Mouse (Mus musculus) hindbrain, embryonic 11.5 days (tissue): ENCODE data around the gene Ppfibp2. TPM values are rescaled to one million over a fixed set of nuclear protein-coding genes. Genes with fewer than 3 reads are reported as not detected.
A peak's percentile ranks its signal among the peaks of the same experiment; 100 is the strongest.

Source experiments
- ATAC-seq: fragments of 200-750 bp; cut with Nextera tagmentation; 2 replicates; pipeline ENCODE4 v1.8.0; 2017; ENCODE audit warnings: mild to moderate bottlenecking, moderate TSS enrichment, moderate library complexity; ENCODE audit not compliant: low FRiP score
- DNase-seq: peaks from one replicate; pipeline ENCODE4 v3.0.0-alpha.2; 2015; ENCODE audit warnings: low spot score
- H3K27ac ChIP-seq: fragments of 300-500 bp; sonication (generic); 2 replicates; pipeline ENCODE4 v1.5.1; 2014; ENCODE audit warnings: mild to moderate bottlenecking, low read depth, low read length
- H3K27me3 ChIP-seq: fragments of 300-500 bp; sonication (generic); 2 replicates; pipeline ENCODE4 v1.6.1; 2014; ENCODE audit warnings: mild to moderate bottlenecking, low read length, moderate library complexity, mixed read lengths; ENCODE audit not compliant: control insufficient read depth, insufficient read depth
- H3K36me3 ChIP-seq: fragments of 300-500 bp; sonication (generic); 2 replicates; pipeline ENCODE4 v1.6.1; 2014; ENCODE audit warnings: mild to moderate bottlenecking, low read length, moderate library complexity, mixed read lengths; ENCODE audit not compliant: control insufficient read depth, insufficient read depth
- H3K4me1 ChIP-seq: fragments of 300-500 bp; sonication (generic); replicated peaks from 2 replicates; pipeline ENCODE4 v1.6.1; 2014; ENCODE audit warnings: low read length, mixed read lengths; ENCODE audit not compliant: control insufficient read depth, insufficient read depth
- H3K4me2 ChIP-seq: fragments of 300-500 bp; sonication (generic); replicated peaks from 2 replicates; pipeline ENCODE4 v1.6.1; 2014; ENCODE audit warnings: mild to moderate bottlenecking, low read depth, low read length
- H3K4me3 ChIP-seq: fragments of 300-500 bp; sonication (generic); 2 replicates; pipeline ENCODE4 v1.5.1; 2014; ENCODE audit warnings: low read depth, low read length
- H3K9ac ChIP-seq: fragments of 300-500 bp; sonication (generic); 2 replicates; pipeline ENCODE4 v1.6.1; 2014; ENCODE audit warnings: low read depth, low read length
- H3K9me3 ChIP-seq: fragments of 300-500 bp; sonication (generic); 2 replicates; pipeline ENCODE4 v1.6.1; 2016; ENCODE audit warnings: low read length; ENCODE audit not compliant: control insufficient read depth
- WGBS: fragments of 180-500 bp; shearing (Covaris S2); extraction: QIAGEN DNeasy Blood & Tissue Kit; methylation state at CpG from one replicate; pipeline ENCODE4 v1.1.7; 2014; 5-methylcytosine and 5-hydroxymethylcytosine counted together
- polyA plus RNA-seq: library from polyadenylated mRNA; unstranded; fragments of >200 nt; fragmentation: Nextera tagmentation; extraction: Ambion mirVana; gene quantifications from 2 replicates; pipeline ENCODE4 v1.2.1, GENCODE M21; 2014

The Ppfibp2 gene
- polyA plus RNA-seq, 1 experiment from 2014 or later, result 5.1 TPM

GRCm38 (mm10) chr7:107744454-107744853 lies 149.4 kb downstream of the Ppfibp2 start:
- Histone ChIP-seq H3K36me3 (no peaks in the 10 kb centered on the region), H3K9me3 (no peaks in the 10 kb centered on the region), H3K4me1 (no peaks in the 10 kb centered on the region), H3K4me2 (no peak overlapping the region), H3K9ac (no peak overlapping the region), H3K27me3 (no peaks in the 10 kb centered on the region), H3K27ac (no peak overlapping the region), H3K4me3 (no peak overlapping the region)
- DNase-seq, result no peak
- ATAC-seq, result no peak
- WGBS, result 89% methylated on average over 4 of the region's 4 CpGs

GRCm38 (mm10) chr7:107745111-107745510 lies 150.1 kb downstream of the Ppfibp2 start:
- Histone ChIP-seq H3K9me3 (no peaks in the 10 kb centered on the region), H3K27ac (no peak overlapping the region), H3K4me3 (no peak overlapping the region), H3K4me2 (no peak overlapping the region), H3K27me3 (no peaks in the 10 kb centered on the region), H3K36me3 (no peaks in the 10 kb centered on the region), H3K9ac (no peak overlapping the region), H3K4me1 (no peaks in the 10 kb centered on the region)
- 78% methylated on average over 2 of the region's 2 CpGs for WGBS
- DNase-seq (no peak), ATAC-seq (no peak)

GRCm38 (mm10) chr7:107746036-107746435 lies 151.0 kb downstream of the Ppfibp2 start:
- Histone ChIP-seq H3K4me2 (no peak overlapping the region), H3K4me1 (no peaks in the 10 kb centered on the region), H3K27ac (no peak overlapping the region), H3K27me3 (no peaks in the 10 kb centered on the region), H3K9ac (no peak overlapping the region), H3K4me3 (no peak overlapping the region), H3K9me3 (no peaks in the 10 kb centered on the region), H3K36me3 (no peaks in the 10 kb centered on the region)
- 94% methylated on average over 8 of the region's 8 CpGs for WGBS
- DNase-seq (no peak), ATAC-seq (no peak)

- Histone ChIP-seq H3K36me3 (no peaks in the 10 kb centered on the region), H3K4me1 (no peaks in the 10 kb centered on the region), H3K9me3 (no peaks in the 10 kb centered on the region), H3K4me2 (no peak overlapping the region), H3K9ac (no peak overlapping the region), H3K27ac (no peak overlapping the region), H3K27me3 (no peaks in the 10 kb centered on the region), H3K4me3 (no peak overlapping the region)
- ATAC-seq (no peak), DNase-seq (no peak)
- WGBS, result 87% methylated on average over 9 of the region's 9 CpGs
Measured at GRCm38 (mm10) chr7:107747476-107747875, 152.5 kb downstream of the Ppfibp2 start.

- ATAC-seq (peak; percentile 35; the same call in 1 of the 2 replicates), DNase-seq (peak; percentile 75)
- H3K9me3 ChIP-seq, result no peaks in the 10 kb centered on the region
- no peaks in the 10 kb centered on the region for H3K36me3 ChIP-seq
- 23% methylated on average over 2 of the region's 2 CpGs for WGBS
- no peak overlapping the region for H3K4me2 ChIP-seq
- H3K4me1 ChIP-seq, result no peaks in the 10 kb centered on the region
- H3K27ac ChIP-seq, result no peak overlapping the region
- no peaks in the 10 kb centered on the region for H3K27me3 ChIP-seq
- no peak overlapping the region for H3K9ac ChIP-seq
- no peak overlapping the region for H3K4me3 ChIP-seq
Measured at GRCm38 (mm10) chr7:107747954-107748353, 152.9 kb downstream of the Ppfibp2 start.

- H3K4me3 ChIP-seq, result no peak overlapping the region
- no peaks in the 10 kb centered on the region for H3K36me3 ChIP-seq
- no peak overlapping the region for H3K9ac ChIP-seq
- no peak overlapping the region for H3K4me2 ChIP-seq
- peak; percentile 80 for DNase-seq
- WGBS, result 15% methylated on average over 3 of the region's 3 CpGs
- no peaks in the 10 kb centered on the region for H3K9me3 ChIP-seq
- no peak for ATAC-seq
- no peaks in the 10 kb centered on the region for H3K4me1 ChIP-seq
- H3K27me3 ChIP-seq, result no peaks in the 10 kb centered on the region
- no peak overlapping the region for H3K27ac ChIP-seq
Measured at GRCm38 (mm10) chr7:107749270-107749669, 154.3 kb downstream of the Ppfibp2 start.

GRCm38 (mm10) chr7:107749721-107750120 lies 154.7 kb downstream of the Ppfibp2 start:
- no peak overlapping the region for H3K27ac ChIP-seq
- DNase-seq (no peak), ATAC-seq (no peak)
- no peaks in the 10 kb centered on the region for H3K36me3 ChIP-seq
- H3K27me3 ChIP-seq, result no peaks in the 10 kb centered on the region
- H3K4me2 ChIP-seq, result no peak overlapping the region
- no peaks in the 10 kb centered on the region for H3K9me3 ChIP-seq
- no peaks in the 10 kb centered on the region for H3K4me1 ChIP-seq
- WGBS, result 91% methylated on average over 4 of the region's 4 CpGs
- H3K4me3 ChIP-seq, result no peak overlapping the region
- H3K9ac ChIP-seq, result no peak overlapping the region

- H3K4me1 ChIP-seq, result no peaks in the 10 kb centered on the region
- H3K27ac ChIP-seq, result no peak overlapping the region
- no peaks in the 10 kb centered on the region for H3K27me3 ChIP-seq
- no peak overlapping the region for H3K4me3 ChIP-seq
- H3K4me2 ChIP-seq, result no peak overlapping the region
- H3K9ac ChIP-seq, result no peak overlapping the region
- 79% methylated on average over 10 of the region's 10 CpGs for WGBS
- ATAC-seq (no peak), DNase-seq (no peak)
- no peaks in the 10 kb centered on the region for H3K36me3 ChIP-seq
- H3K9me3 ChIP-seq, result no peaks in the 10 kb centered on the region
Measured at GRCm38 (mm10) chr7:107752031-107752520, 157.1 kb downstream of the Ppfibp2 start.

- ATAC-seq, result no peak
Measured at GRCm38 (mm10) chr7:107755905-107756304, 160.9 kb downstream of the Ppfibp2 start.

More at GRCm38 (mm10) chr7:107755905-107756304, 160.9 kb downstream of the Ppfibp2 start:
- Histone ChIP-seq H3K9ac (no peak overlapping the region), H3K27ac (no peak overlapping the region), H3K4me2 (no peak overlapping the region), H3K36me3 (no peaks in the 10 kb centered on the region), H3K9me3 (no peaks in the 10 kb centered on the region), H3K4me1 (no peaks in the 10 kb centered on the region), H3K27me3 (no peaks in the 10 kb centered on the region), H3K4me3 (no peak overlapping the region)
- 67% methylated on average over 3 of the region's 3 CpGs for WGBS
- DNase-seq, result no peak
